Mouse (Mus musculus): ENCODE data around the gene Muc1. TPM values are rescaled to one million over a fixed set of nuclear protein-coding genes. Genes with fewer than 3 reads are reported as not detected.

Gene Muc1
- polyA plus RNA-seq, 1 experiment from 2014 or later = 0.74 TPM

DNA sequence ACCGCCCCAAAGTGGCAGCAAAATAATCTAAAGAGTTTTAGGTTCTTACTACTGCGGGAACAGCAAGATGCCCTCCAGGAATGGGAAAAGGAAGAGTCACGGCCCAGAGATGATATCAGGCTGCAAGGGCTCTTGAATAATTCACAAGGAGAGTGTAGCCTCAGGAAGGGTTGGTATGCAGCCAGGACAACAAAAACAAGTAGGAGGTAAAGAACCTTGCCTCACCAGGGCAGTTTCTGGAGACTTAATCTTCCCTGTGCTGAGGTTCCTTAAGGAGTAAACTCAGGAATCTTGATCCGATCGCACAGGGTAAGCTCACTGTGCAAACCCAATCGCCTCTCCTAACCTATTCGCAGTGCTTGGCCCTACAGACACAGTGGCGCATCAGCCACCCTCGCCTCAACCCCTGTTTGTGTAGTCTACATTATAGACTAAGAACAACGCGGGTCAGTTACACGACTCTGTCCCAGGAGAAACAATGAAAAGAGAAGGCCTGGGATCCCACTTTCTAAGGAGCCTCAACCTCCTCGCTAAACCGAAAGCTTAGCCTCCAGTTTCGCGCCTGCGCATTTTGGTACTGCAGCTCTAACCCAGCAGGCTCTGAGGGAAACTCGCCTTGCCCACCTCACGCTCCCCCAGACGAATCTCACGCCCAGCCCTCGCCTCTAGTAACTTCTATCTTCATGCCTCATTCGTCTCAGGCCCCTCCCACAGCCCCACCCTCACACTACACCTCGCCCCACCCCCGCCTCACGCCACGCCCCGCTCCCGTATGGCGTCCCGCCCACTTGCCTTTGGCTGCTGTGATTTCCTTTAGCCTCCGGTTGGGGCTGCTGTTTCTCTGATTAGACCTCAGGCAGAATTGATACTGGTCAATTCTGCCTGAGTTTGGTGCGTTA lies 32.6 kb upstream of the Muc1 start:
- peak overlapping the region; percentile 89 for H3K27ac ChIP-seq
- no peaks in the 10 kb centered on the region for H3K9me3 ChIP-seq (replicated peaks)
- DNase-seq (ENCODE audit: low spot score) = peak; percentile 96
- H3K4me1 ChIP-seq = peaks cover 16% of the 10 kb centered on the region
- no peaks in the 10 kb centered on the region for H3K36me3 ChIP-seq
- no peaks in the 10 kb centered on the region for H3K27me3 ChIP-seq (ENCODE audit: low read depth, poor library complexity, severe bottlenecking)
- WGBS = 11% methylated on average over 33 of the region's 33 CpGs
- peak overlapping the region; percentile 54 for H3K4me3 ChIP-seq

DNA sequence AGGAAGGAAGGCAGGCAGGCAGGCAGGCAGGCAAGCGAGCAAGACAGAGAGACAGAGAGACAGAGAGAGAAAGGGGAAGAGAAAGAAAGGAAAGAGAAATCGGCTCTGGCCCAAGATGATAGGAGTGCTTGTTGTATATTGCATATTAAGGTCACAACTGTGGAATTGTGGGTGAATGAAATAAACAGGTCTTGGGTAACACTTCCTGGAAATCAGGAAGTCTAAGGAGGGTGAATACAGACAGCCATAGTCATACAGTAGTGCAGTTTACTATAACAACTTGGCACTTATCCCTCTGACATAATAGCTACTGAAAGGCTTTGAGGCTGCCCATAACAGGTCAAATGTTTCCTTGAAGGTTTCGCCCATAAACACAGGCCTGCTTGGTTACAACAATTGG lies 29.0 kb upstream of the Muc1 start:
- Histone ChIP-seq H3K27me3 (ENCODE audit: low read depth, poor library complexity, severe bottlenecking) (no peaks in the 10 kb centered on the region), H3K4me3 (no peak overlapping the region), H3K27ac (no peak overlapping the region), H3K9me3 (replicated peaks) (no peaks in the 10 kb centered on the region), H3K4me1 (peaks cover 21% of the 10 kb centered on the region), H3K36me3 (peaks cover 11% of the 10 kb centered on the region)
- no peak for DNase-seq (ENCODE audit: low spot score)
- WGBS = 86% methylated on average over 3 of the region's 3 CpGs

DNA sequence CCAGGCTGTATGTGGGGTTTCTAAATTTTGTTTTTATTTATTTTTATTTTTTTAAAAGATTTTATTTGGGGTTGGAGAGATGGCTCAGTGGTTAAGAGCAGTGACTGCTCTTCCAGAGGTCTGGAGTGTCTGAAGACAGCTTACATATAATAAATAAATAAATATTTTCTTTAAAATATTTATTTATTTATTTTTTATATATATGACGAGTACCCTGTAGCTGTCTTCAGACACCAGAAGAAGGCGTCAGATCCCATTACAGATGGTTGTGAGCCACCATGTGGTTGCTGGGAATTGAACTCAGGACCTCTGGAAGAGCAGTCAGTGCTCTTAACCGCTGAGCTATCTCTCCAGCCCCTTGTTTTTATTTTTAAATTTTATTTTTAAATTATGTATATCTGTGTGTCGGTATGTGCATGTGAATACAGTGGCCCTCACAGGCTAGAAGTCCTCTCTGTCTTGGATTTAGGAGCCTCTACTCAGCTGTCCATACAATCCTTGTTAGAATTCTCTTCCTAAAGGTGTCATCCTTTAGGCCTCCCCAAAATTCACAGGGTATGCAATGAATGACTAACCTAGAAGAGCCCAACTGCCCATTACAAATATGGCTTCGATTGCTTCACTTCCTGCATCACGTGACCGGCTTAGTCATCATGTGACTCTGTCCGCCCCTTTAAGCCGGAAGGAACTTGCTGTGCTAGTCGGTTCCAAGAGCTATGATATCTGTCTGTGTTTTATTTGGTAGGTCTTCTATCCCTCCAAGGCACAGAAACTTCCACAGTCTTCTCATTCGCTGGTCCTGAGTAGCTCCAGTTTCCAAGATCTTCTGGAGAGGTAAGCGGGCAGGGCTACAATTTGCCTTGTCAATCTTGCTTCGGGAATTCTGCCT lies 26.4 kb upstream of the Muc1 start, which contains the start of gene Gba:
TSS of gene Gba (plus strand) at position 676 of the 889 bp plus-strand sequence.
- Histone ChIP-seq H3K27me3 (ENCODE audit: low read depth, poor library complexity, severe bottlenecking) (no peaks in the 10 kb centered on the region), H3K9me3 (replicated peaks) (no peaks in the 10 kb centered on the region), H3K36me3 (peaks cover 36% of the 10 kb centered on the region), H3K4me1 (peaks cover 6% of the 10 kb centered on the region), H3K4me3 (peak within 1 kb of the TSS; percentile 63), H3K27ac (peak within 1 kb of the TSS; percentile 73; the same call in 1 of the 2 replicates)
- DNase-seq (ENCODE audit: low spot score) = peak; percentile 91
- 29% methylated on average over 13 of the region's 13 CpGs for WGBS

DNA sequence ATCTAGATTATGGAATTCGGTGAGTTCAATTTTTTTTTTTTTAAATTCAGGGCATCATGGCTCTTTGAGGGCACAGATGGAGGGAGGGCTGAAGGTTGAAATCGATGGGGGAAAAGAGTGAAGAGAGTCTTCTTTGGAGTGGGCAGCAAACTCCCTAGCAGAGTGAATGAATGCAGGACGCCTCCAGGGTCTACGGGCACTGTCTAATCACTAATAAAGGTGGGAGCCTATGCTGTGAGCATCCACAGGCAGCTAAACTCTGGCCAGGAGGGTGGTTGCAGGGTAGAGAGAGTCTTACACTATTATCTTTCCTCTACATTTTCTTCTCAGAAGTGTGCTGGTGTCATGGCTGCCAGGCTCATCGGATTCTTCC lies 25.7 kb upstream of the Muc1 start:
- Histone ChIP-seq H3K4me1 (peaks cover 6% of the 10 kb centered on the region), H3K27ac (peak overlapping the region; percentile 73; the same call in 1 of the 2 replicates), H3K27me3 (ENCODE audit: low read depth, poor library complexity, severe bottlenecking) (no peaks in the 10 kb centered on the region), H3K9me3 (replicated peaks) (no peaks in the 10 kb centered on the region), H3K36me3 (peaks cover 42% of the 10 kb centered on the region), H3K4me3 (peak overlapping the region; percentile 63)
- DNase-seq (ENCODE audit: low spot score) = no peak
- 41% methylated on average over 5 of the region's 5 CpGs for WGBS

DNA sequence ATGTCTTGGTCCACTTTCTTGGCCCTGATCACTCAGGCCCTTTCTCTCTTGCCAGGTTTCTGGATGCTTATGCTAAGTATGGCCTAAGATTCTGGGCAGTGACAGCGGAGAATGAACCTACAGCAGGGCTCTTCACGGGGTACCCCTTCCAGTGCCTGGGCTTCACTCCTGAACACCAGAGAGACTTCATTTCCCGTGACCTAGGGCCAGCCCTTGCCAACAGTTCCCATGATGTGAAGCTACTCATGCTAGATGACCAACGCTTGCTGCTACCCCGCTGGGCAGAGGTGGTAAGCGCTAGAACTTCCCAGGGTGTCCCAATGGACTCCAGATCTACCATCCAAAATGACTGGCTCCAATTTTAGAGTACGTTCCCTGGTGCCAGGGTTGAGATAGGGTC lies 22.8 kb upstream of the Muc1 start:
- Histone ChIP-seq H3K36me3 (peaks cover 72% of the 10 kb centered on the region), H3K27me3 (ENCODE audit: low read depth, poor library complexity, severe bottlenecking) (no peaks in the 10 kb centered on the region), H3K27ac (no peak overlapping the region), H3K4me3 (no peak overlapping the region), H3K4me1 (peaks cover 6% of the 10 kb centered on the region), H3K9me3 (replicated peaks) (no peaks in the 10 kb centered on the region)
- DNase-seq (ENCODE audit: low spot score) = no peak
- 92% methylated on average over 7 of the region's 7 CpGs for WGBS

DNA sequence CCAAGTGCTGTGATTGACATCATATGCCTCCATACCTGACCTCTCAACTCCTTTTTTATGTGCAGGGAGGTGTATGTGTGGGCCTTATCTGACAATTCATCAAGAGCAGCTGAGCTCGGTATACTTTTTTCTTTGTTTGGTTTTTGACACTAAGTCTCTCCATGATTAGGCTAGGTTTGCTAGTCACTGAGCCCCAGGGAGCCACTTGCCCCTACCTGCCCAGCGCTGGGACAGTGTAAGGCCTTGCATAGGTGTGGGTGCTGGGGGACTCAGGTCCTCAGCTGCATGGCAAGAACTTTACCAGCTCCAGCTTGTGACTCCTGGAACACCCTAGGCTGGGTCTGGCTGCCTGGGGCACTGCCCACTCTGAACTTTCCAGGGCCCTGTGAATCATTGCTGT lies 22.2 kb upstream of the Muc1 start:
- no peak overlapping the region for H3K27ac ChIP-seq
- H3K4me1 ChIP-seq = peaks cover 6% of the 10 kb centered on the region
- no peak for DNase-seq (ENCODE audit: low spot score)
- no peaks in the 10 kb centered on the region for H3K9me3 ChIP-seq (replicated peaks)
- peaks cover 76% of the 10 kb centered on the region for H3K36me3 ChIP-seq
- H3K4me3 ChIP-seq = no peak overlapping the region
- 94% methylated on average over 2 of the region's 2 CpGs for WGBS
- H3K27me3 ChIP-seq (ENCODE audit: low read depth, poor library complexity, severe bottlenecking) = no peaks in the 10 kb centered on the region

DNA sequence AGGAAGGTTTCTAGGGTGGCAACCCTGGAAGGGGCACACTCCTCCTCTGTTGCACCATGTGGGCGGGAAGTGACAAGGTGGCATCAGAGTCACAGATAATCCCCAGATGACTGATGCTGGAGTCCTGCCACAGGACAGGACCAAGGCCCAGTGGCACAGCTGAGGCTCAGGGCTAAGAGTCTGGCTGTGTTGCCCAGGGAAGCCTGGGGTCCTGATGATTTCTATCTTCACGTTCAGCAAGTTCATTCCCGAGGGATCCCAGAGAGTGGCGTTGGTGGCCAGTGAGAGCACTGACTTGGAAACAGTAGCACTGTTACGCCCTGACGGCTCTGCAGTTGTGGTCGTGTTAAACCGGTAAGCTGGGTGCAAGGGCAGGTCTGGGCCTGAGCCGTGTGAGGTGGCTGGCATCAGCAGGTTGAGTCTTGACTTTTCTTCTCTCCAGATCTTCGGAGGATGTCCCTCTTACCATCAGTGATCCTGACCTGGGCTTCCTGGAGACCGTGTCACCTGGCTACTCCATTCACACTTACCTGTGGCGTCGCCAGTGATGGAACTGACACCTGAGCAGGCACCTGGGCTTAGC lies 20.7 kb upstream of the Muc1 start:
- peaks cover 84% of the 10 kb centered on the region for H3K36me3 ChIP-seq
- DNase-seq (ENCODE audit: low spot score) = no peak
- WGBS = 93% methylated on average over 13 of the region's 13 CpGs

DNA sequence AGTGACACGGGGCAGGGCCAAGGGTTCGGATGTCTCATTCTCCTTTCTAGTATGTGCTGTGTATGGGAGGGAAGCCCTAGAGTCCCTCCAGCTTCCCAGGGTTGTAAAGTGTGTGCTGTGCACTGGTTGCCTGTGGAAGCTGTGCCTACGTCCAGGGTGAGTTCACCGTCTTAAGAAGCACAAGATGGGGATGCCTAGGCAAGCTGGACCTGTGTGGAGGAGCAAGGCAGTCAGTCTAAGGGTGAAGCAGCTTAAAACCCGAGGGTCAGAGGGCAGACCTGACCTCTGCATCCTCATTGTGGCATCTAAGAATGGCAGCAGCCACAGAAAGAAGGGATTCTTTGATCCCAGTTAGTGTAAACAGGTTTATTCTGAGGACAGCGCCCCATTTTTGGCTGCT lies 20.1 kb upstream of the Muc1 start:
- peaks cover 84% of the 10 kb centered on the region for H3K36me3 ChIP-seq
- peaks cover 10% of the 10 kb centered on the region for H3K4me1 ChIP-seq
- no peak overlapping the region for H3K4me3 ChIP-seq
- no peak overlapping the region for H3K27ac ChIP-seq
- no peaks in the 10 kb centered on the region for H3K27me3 ChIP-seq (ENCODE audit: low read depth, poor library complexity, severe bottlenecking)
- H3K9me3 ChIP-seq (replicated peaks) = no peaks in the 10 kb centered on the region
- 92% methylated on average over 6 of the region's 6 CpGs for WGBS
- no peak for DNase-seq (ENCODE audit: low spot score)

More for the DNA sequence above, 20.7 kb upstream of the Muc1 start:
- no peak overlapping the region for H3K4me3 ChIP-seq
- H3K9me3 ChIP-seq (replicated peaks) = no peaks in the 10 kb centered on the region
- no peak overlapping the region for H3K27ac ChIP-seq
- H3K4me1 ChIP-seq = peaks cover 12% of the 10 kb centered on the region
- no peaks in the 10 kb centered on the region for H3K27me3 ChIP-seq (ENCODE audit: low read depth, poor library complexity, severe bottlenecking)

DNA sequence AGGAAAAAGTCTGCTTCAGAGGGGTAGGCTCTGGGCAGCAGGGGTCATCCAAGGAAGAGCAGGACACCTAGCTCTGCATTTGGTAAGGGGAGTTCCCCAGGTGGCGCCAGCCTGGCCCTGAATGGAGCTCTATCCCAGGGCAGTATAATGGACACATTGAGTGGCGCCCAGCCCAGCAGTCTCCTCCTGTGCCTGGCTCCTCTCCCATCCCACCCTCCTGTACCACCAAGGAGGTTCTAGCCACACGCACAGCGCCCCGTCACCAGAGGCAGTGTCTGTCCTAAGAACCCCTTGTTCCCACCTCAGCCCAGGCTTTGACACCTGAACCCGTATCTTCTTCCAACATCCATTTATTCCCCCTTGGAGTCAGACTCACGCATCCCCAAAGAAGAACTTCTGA lies 19.1 kb upstream of the Muc1 start:
- Histone ChIP-seq H3K4me3 (no peak overlapping the region), H3K9me3 (replicated peaks) (no peaks in the 10 kb centered on the region), H3K27ac (no peak overlapping the region), H3K4me1 (peaks cover 16% of the 10 kb centered on the region), H3K27me3 (ENCODE audit: low read depth, poor library complexity, severe bottlenecking) (no peaks in the 10 kb centered on the region), H3K36me3 (peaks cover 75% of the 10 kb centered on the region)
- 94% methylated on average over 7 of the region's 7 CpGs for WGBS
- DNase-seq (ENCODE audit: low spot score) = no peak

DNA sequence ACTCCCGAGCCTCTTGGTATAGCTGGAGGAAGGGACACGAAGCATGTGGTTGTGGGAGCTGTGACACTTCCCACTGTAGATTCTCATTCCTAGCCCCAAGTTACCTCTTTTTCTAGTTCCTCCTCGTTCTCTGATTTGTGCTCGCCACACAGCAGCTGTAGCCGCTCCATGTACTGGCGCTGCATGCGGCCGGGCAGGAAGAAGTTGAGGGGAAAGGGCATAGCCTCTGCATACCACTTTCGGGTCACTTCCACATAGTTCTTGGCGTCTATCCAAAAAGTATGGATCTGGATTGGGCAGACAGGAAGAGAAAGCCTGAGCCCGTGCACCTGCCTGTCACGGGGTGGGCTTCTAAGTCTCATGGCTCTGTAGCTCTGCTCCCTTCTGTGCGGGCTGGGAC lies 18.7 kb upstream of the Muc1 start:
- Histone ChIP-seq H3K4me1 (peaks cover 20% of the 10 kb centered on the region), H3K27ac (no peak overlapping the region), H3K36me3 (peaks cover 72% of the 10 kb centered on the region), H3K27me3 (ENCODE audit: low read depth, poor library complexity, severe bottlenecking) (no peaks in the 10 kb centered on the region), H3K4me3 (no peak overlapping the region), H3K9me3 (replicated peaks) (no peaks in the 10 kb centered on the region)
- no peak for DNase-seq (ENCODE audit: low spot score)
- WGBS = 93% methylated on average over 13 of the region's 13 CpGs

DNA sequence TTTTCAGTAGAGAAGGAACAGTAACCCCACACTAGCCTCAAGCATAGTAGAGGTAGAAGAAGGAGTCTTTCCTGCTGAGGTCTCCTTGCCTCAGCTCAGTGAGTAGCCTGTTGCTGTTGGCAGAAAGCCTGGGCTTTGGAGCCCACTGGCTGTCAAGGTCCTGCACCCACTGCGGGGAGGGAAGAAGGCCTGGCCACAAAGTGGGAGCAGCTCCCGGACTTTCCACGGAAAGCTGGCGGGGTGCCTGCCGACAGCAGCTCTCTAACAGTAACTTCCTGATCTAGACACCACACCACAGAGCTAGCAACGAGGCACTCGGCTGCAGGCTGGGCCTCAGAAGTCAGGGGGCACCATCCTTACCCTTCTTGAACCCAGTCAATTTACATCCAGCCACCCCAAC lies 18.1 kb upstream of the Muc1 start:
- 83% methylated on average over 7 of the region's 7 CpGs for WGBS
- Histone ChIP-seq H3K9me3 (replicated peaks) (no peaks in the 10 kb centered on the region), H3K4me1 (peaks cover 26% of the 10 kb centered on the region), H3K36me3 (peaks cover 66% of the 10 kb centered on the region), H3K27ac (no peak overlapping the region), H3K27me3 (ENCODE audit: low read depth, poor library complexity, severe bottlenecking) (no peaks in the 10 kb centered on the region), H3K4me3 (no peak overlapping the region)
- DNase-seq (ENCODE audit: low spot score) = no peak

DNA sequence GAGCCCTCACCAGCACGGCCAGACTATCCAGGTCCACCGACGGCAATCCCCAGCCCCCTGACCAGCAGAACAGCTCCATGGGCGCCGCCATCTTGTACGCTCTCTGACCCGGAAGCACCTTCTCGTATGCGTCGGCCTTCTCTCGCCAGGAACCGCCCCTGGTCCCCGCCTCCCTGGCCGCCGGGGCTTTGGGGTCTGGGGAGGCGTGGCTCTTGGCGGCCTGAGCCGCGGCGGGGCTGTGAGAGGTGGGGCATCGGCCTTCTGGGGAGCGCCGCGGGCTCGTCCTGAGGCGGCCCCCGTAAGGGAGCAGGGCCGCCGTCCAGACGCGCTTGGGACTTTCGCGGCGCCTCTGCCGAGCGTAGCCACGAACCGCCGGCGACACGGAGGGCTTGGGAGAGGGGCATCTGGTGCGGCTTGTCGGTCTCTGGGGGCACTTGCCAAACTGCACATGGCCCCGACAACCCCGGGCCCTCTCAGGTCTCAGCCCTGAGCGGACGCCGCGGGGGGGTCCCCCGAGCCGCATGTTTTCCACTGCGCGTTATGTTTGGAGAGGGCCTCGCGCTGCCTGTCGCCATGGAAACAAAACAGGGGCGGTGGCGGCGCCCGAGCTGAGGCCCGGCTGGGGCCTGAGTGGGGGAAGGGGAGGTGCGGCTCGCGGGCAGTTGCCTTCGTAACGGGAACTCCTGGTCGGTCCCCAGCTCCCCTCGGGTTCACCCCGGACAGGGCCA lies 14.9 kb upstream of the Muc1 start:
- under 1% methylated on average over 69 of the region's 69 CpGs for WGBS
- peak overlapping the region; percentile 78 for H3K4me3 ChIP-seq
- H3K36me3 ChIP-seq = peaks cover 36% of the 10 kb centered on the region
- H3K9me3 ChIP-seq (replicated peaks) = no peaks in the 10 kb centered on the region
- H3K27ac ChIP-seq = peak overlapping the region; percentile 96
- peak; percentile 94 for DNase-seq (ENCODE audit: low spot score)
- no peaks in the 10 kb centered on the region for H3K27me3 ChIP-seq (ENCODE audit: low read depth, poor library complexity, severe bottlenecking)
- peaks cover 34% of the 10 kb centered on the region for H3K4me1 ChIP-seq

Data from limb, embryonic 10.5 days (tissue).